In genomic region chr11:118581019-118581418, GRCm38 (mm10) we compare ENCODE assay signal across 25 mouse cellular contexts.
A peak's percentile ranks its signal among the peaks of the same experiment; 100 is the strongest.
DNase-seq lines count a peak whose midpoint lies in the region; ATAC-seq and TF ChIP-seq lines count a peak whose summit lies in the region.
"Had no signal": no experiment of that assay in that cellular context is flagged by ENCODE, and none has a peak within 500 bp of the region (broad histone marks: within the 10 kb centered on the region; RNA-seq: fewer than 3 reads in every experiment).

No protein-coding gene starts in this region.

- H3K9me3 ChIP-seq in forebrain, embryonic 15.5 days: no peaks in the 10 kb centered on the region
- no peaks in the 10 kb centered on the region for H3K9me3 ChIP-seq in forebrain, embryonic 11.5 days (ENCODE audit: control insufficient read depth, low read length)
- no peaks in the 10 kb centered on the region for H3K9me3 ChIP-seq in forebrain, postnatal 0 days (ENCODE audit: low read length)
- H3K9me3 ChIP-seq: heart, embryonic 10.5 days; intestine, embryonic 15.5 days; limb, embryonic 12.5 days; liver, embryonic 12.5 days had no signal

- WGBS in forebrain, embryonic 15.5 days: 24% methylated on average over 4 of the region's 4 CpGs
- 41% methylated on average over 4 of the region's 4 CpGs for WGBS in forebrain, embryonic 11.5 days
- WGBS in forebrain, postnatal 0 days: 36% methylated on average over 4 of the region's 4 CpGs

- no peaks in the 10 kb centered on the region for H3K27me3 ChIP-seq in forebrain, embryonic 15.5 days
- no peaks in the 10 kb centered on the region for H3K27me3 ChIP-seq in forebrain, embryonic 11.5 days (ENCODE audit: control insufficient read depth, insufficient read depth, low read length)
- H3K27me3 ChIP-seq in forebrain, postnatal 0 days (ENCODE audit: insufficient read depth, low read length): no peaks in the 10 kb centered on the region

- no peak for DNase-seq in forebrain, embryonic 11.5 days (ENCODE audit: low spot score)
- DNase-seq in layer of hippocampus, adult 2 months (ENCODE audit: low spot score in 2 of 2): no peak
- DNase-seq in layer of hippocampus, adult 11-12 months (ENCODE audit: low spot score): no peak
- peak; percentile 72 for DNase-seq in brain, adult 2 months (ENCODE audit: low read depth, low spot score)
- no peak for DNase-seq in forebrain, postnatal 0 days
- no peak for DNase-seq in lung, postnatal 25 days (ENCODE audit: low spot score)
- no peak for DNase-seq in lung, postnatal 14 days
- DNase-seq: adrenal gland, postnatal 14 days; cerebellum, adult 9-10 months; gastrocnemius, adult 2 months; heart, postnatal 4 days; kidney, adult 8-10 months; kidney, postnatal 10 days; lung, adult 18-20 months; lung, postnatal 10 days; midbrain, embryonic 14.5 days; retina, postnatal 1 day; thymus, postnatal 25 days had no signal

- 0 out of 2 replicates have a peak, but pooled peaks have one; percentile 35 for ATAC-seq in forebrain, embryonic 15.5 days (replicated peaks)
- no peak for ATAC-seq in forebrain, embryonic 11.5 days (replicated peaks; ENCODE audit: low FRiP score)
- ATAC-seq in forebrain, postnatal 0 days: peak; percentile 51; the same call in 1 of the 2 replicates
- ATAC-seq: CD4-positive, CD25-positive, alpha-beta regulatory T cell, adult 4 months; intestine, embryonic 15.5 days; liver, embryonic 12.5 days had no signal

- no peaks in the 10 kb centered on the region for H3K36me3 ChIP-seq in forebrain, embryonic 15.5 days
- H3K36me3 ChIP-seq in forebrain, embryonic 11.5 days (ENCODE audit: control insufficient read depth, insufficient read depth, low read length): no peaks in the 10 kb centered on the region
- no peaks in the 10 kb centered on the region for H3K36me3 ChIP-seq in forebrain, postnatal 0 days (ENCODE audit: insufficient read depth)
- H3K36me3 ChIP-seq: heart, embryonic 10.5 days; intestine, embryonic 15.5 days; limb, embryonic 12.5 days; liver, embryonic 12.5 days had no signal

- 0 out of 2 replicates have a peak overlapping the region, but pooled peaks have one; percentile 33 for H3K27ac ChIP-seq in forebrain, embryonic 15.5 days (replicated peaks)
- H3K27ac ChIP-seq in forebrain, embryonic 11.5 days (ENCODE audit: low read depth, low read length): no peak overlapping the region
- peak overlapping the region; percentile 28; the same call in 1 of the 2 replicates for H3K27ac ChIP-seq in layer of hippocampus, adult 2 months
- no peak overlapping the region for H3K27ac ChIP-seq in forebrain, postnatal 0 days (ENCODE audit: low read depth, low read length)
- H3K27ac ChIP-seq: gastrocnemius, adult 2 months; heart, embryonic 10.5 days; intestine, embryonic 15.5 days; limb, embryonic 12.5 days; liver, embryonic 12.5 days had no signal

- no peak overlapping the region for H3K4me2 ChIP-seq in forebrain, embryonic 15.5 days (replicated peaks)
- no peak overlapping the region for H3K4me2 ChIP-seq in forebrain, embryonic 11.5 days (ENCODE audit: low read depth, low read length, severe bottlenecking)
- no peak overlapping the region for H3K4me2 ChIP-seq in forebrain, postnatal 0 days (ENCODE audit: low read depth)
- H3K4me2 ChIP-seq: intestine, embryonic 15.5 days; limb, embryonic 12.5 days; liver, embryonic 12.5 days had no signal

- no peak overlapping the region for H3K4me3 ChIP-seq in forebrain, embryonic 15.5 days
- no peak overlapping the region for H3K4me3 ChIP-seq in forebrain, embryonic 11.5 days (ENCODE audit: low read depth, low read length)
- no peak overlapping the region for H3K4me3 ChIP-seq in layer of hippocampus, adult 2 months
- H3K4me3 ChIP-seq in forebrain, postnatal 0 days (ENCODE audit: low read depth, low read length): no peak overlapping the region
- H3K4me3 ChIP-seq: gastrocnemius, adult 2 months; heart, embryonic 10.5 days; intestine, embryonic 15.5 days; limb, embryonic 12.5 days; liver, embryonic 12.5 days; myocyte had no signal

- no peak for TF ChIP-seq CTCF in layer of hippocampus, adult 2 months (conservative IDR thresholded peaks at IDR 0.05)
- TF ChIP-seq CTCF in forebrain, postnatal 0 days (IDR thresholded peaks at IDR 0.05; ENCODE audit: low read depth): no peak

- peaks cover 20% of the 10 kb centered on the region for H3K4me1 ChIP-seq in forebrain, embryonic 15.5 days
- H3K4me1 ChIP-seq in forebrain, embryonic 11.5 days (replicated peaks; ENCODE audit: control insufficient read depth, insufficient read depth, low read length): no peaks in the 10 kb centered on the region
- peaks cover 11% of the 10 kb centered on the region for H3K4me1 ChIP-seq in forebrain, postnatal 0 days (ENCODE audit: insufficient read depth)
- H3K4me1 ChIP-seq: heart, embryonic 10.5 days; intestine, embryonic 15.5 days; limb, embryonic 12.5 days; liver, embryonic 12.5 days had no signal

- no peak overlapping the region for H3K9ac ChIP-seq in forebrain, embryonic 15.5 days (replicated peaks)
- H3K9ac ChIP-seq in forebrain, embryonic 11.5 days (ENCODE audit: low read length): no peak overlapping the region
- H3K9ac ChIP-seq in forebrain, postnatal 0 days: no peak overlapping the region
- H3K9ac ChIP-seq: intestine, embryonic 15.5 days; limb, embryonic 12.5 days; liver, embryonic 12.5 days had no signal

Comparison
In these comparisons a context has a peak if more than half of its experiments do, and no peak if none do; other contexts are left out.
1. H3K27ac ChIP-seq: peak in forebrain, embryonic 15.5 days (single experiment) and layer of hippocampus, adult 2 months (single experiment); none in forebrain, embryonic 11.5 days (single experiment) and forebrain, postnatal 0 days (single experiment).